Mouse (Mus musculus) c-Kit-positive CD71-positive TER-119-positive erythroid progenitor cells, embryonic 14.5 days (primary cell): Measurements from ENCODE around the gene Soat1.
"Not testable (repeated sequence)": the region's sequence is repeated elsewhere in the genome, so short reads cannot be mapped to it uniquely, and the experiment has no call there.

Experiments
- DNase-seq: peaks from one replicate; pipeline ENCODE4 v3.0.0-alpha.2; 2013; ENCODE audit warnings: low spot score

Soat1 gene

DNA sequence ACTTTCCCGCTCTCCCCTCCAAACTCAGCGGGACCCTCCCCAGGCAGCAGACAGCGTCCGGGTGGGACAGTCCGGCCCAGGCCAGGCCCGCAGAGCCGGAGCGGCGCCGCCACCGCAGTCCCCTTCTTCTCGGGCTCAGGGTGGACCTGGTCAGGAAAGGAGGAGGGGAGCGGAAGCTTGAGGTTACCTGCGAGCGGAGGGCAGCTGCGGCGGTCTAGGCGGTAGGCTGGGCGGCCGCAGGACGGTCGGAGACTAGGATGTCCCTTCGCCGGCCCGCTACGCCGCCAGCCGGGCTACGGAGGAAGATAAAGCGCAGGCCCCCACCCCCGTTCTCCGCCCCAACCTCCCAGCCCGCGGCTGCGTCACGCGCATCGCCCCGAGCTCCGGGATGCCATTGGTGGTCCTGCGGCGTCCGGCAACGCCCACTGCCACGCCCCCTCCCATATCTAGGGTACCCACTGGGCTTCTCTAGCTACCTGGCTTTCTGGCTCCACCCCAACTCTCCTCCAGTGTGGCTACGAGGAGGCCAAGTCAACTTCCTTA lies at the start of gene Soat1:
Gene Soat1, minus strand, starts transcription at position 371 of the 543 bp plus-strand sequence.
- DNase-seq, result peak; percentile 64

DNA sequence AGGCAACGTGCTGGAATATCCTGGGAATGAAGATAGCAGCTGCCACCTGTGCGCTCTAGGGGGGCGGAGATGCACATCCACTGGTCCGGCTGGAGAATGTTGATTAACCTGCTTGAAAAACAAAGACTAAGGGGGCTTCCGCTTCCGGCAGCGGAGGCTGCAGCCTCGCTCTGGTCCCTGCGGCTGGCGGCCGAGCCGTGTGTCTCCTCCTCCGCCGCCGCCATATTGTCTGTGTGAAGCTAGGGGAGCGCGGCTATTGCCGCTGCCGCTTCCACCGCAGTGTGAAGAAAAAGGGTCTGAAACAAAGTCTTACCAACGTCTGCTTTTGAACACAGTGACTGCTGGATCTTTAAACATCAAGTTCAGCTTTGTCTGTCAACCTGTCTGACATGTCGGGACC lies 49.7 kb upstream of the Soat1 start, which contains the start of gene Gm10031:
Gene Gm10031, plus strand, starts transcription at position 171 of the 400 bp plus-strand sequence.
- not testable (repeated sequence) for DNase-seq

GRCm38 (mm10) chr1:156521796-156522517 lies 47.8 kb upstream of the Soat1 start:
- no peak for DNase-seq

DNA sequence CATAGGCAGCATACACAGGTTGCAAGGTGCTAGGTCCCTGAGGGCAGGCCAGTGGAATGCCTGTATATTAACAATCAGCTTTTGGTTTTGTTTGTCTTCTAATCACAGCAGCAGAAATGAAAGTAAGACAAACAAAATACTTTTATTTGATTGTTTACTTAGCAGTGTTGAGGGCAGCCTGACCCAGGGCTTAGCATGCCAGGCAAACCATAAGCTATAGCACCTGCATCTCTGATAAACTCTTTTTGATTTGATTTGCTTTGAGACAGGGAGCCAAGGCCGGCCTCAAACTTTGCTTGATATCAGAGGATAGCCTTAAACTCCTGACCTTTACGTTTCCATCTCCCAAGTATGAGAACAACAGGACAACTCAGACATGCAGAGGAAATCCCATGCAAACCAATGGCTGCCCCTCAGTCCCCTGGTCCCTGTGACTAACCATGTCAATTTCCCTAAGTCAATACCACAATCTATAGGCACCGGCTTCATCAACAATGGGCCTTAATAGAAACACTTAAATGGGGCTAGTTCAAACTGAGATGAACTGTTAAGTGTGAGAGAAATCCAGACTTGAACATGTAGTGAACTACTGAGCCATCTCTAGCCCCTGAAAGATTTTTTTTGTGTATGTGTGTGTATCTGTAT lies 46.1 kb upstream of the Soat1 start:
- DNase-seq, result no peak

GRCm38 (mm10) chr1:156507753-156508152 lies 33.6 kb upstream of the Soat1 start:
- no peak for DNase-seq

- DNase-seq, result no peak
Measured at GRCm38 (mm10) chr1:156505901-156506300, 31.8 kb upstream of the Soat1 start.

- no peak for DNase-seq
Measured at GRCm38 (mm10) chr1:156504945-156505523, 30.9 kb upstream of the Soat1 start.

GRCm38 (mm10) chr1:156496910-156497309 lies 22.8 kb upstream of the Soat1 start:
- no peak for DNase-seq

DNA sequence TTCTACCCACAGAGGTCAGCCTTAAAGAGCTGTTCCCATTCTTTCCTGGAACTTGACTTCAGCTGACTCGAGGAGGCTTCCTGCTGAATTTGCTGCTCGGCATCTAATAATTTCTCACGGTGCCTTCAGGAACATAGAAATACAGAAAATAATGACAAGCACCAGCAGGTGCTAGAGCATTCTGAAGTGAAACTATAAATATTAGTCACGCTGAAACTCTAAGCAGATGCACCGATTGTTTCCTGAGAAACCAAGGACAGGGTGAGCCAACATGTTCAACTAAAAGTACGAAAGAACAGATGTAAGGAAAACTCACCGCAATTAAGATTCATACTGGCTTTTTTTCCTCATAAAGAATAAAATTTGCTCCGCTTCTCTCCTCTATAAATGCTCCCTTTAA lies 20.9 kb upstream of the Soat1 start:
- DNase-seq, result no peak

DNA sequence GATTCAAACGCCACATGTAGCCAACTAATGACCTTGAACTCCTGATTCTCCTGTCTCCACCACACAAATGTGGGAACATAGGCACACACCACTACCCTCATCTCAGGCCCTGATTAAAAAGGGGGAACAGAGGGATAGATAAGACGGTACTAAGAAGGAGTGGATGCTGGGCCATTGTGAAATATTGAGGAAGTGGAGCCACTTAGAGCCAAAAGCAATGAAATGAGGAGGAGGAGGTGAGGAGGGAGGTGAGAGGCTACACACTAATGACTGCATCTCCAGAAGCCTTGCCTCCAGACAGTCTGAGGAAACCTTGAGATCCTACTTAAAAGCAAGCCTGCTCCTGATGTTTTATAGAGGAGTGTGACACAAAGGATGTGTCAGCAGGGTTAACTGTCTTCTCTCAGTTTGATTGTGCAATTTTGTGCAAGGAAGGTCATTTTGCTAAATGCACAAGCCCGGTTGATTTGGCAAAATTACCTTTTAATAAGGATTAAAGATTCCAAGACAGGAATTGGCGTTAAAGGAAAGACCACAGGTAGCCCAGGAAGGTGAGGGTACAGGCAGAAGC lies 17.2 kb upstream of the Soat1 start:
- no peak for DNase-seq

- no peak for DNase-seq
Measured at GRCm38 (mm10) chr1:156488031-156488430, 13.9 kb upstream of the Soat1 start.

DNA sequence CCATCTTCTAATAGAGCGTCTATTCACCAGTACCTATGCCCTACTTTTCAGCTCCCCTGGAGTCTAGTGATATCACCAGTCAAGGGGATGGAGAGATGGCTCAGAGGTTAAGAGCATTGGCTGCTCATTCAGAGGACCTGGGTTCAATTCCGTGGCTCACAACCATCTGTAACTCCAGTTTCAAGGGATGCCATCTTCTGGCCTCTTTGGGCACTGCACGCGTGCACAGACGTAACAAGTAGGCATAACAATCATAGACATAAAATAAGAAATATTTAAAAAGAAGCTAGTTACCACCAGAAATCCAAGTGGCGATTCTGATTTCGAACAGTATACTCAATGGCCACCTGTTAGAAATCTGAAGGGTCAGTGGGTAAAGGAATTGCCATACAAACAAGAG lies 13.4 kb upstream of the Soat1 start:
- no peak for DNase-seq

DNA sequence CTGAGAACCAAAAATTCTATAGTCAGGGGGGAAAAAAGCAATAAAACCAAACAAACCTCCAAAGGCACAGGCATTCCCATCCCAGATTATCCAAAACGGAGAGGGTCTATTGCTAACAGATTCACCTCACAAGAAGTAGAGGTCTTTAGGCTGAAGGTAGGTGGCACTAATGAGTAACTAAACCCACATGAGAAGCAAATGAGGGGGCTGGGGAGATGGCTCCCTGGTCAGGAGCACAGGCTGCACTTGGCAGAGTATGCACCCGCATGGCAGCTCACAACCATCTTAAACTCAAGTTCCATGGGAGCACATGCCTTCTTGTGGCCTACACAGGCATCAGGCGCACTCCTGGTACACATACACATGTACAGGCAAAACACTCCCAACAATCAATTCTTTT lies 7.7 kb upstream of the Soat1 start:
- no peak for DNase-seq

DNA sequence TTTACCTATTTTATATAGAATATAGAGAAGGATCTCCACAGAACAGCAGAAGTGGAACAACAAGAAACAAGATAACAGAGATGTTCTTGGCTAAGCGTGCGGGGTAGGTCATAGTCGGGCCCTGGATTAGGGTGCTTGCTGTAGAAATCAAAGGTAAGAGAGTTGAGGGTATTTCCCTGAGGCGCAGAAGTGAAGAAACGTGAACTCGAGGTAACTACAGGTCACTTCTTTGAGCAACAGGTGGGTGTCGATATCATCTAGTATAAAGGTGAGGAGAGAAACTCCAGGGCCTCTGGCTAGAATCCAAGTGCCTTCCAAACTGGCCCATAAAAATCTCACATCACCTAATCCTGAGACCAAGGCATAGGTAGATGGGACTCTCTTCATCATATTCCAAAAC lies 2.4 kb upstream of the Soat1 start:
- DNase-seq, result no peak

DNA sequence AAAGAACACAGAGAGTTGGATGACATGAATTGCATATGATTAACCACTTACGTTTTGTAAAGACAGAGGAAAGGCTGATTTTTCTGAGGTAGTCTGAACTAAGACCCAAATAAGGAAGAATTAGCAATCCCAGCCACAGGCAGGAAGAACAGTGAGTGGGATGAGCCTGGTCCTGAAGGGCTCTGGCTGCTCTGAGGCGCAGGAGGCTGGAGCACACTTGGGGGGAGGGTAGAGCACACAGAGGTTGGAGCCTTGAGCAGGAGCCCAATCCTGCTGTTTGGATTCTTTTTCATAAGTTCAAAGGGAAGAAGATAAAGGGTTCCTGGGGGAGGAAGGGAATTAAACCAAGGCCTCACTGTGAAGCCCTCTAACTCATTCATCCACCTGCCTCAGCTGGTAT lies 1.9 kb upstream of the Soat1 start:
- DNase-seq, result no peak

DNA sequence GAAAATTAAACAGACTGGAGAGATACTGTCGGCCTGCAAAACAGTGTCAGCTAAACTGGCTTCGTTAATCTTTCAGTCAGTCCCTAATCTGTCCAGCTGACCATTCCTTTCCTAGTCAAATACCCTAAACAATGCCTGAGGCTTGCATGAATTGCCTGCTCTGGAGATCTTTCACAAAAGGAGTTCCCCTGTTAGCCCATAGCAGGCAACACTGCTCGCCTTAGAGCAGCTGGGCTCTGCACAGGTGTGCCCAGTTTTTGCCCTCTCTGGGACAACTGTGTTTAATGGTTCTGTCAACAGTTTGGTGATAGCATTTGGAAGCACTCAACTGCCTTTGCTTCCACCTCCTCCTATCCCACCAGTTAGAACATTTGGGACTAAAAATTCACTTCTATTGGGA lies 723 bp upstream of the Soat1 start:
- no peak for DNase-seq

- DNase-seq, result no peak
Measured at GRCm38 (mm10) chr1:156473003-156473402, 1.1 kb downstream of the Soat1 start.

DNA sequence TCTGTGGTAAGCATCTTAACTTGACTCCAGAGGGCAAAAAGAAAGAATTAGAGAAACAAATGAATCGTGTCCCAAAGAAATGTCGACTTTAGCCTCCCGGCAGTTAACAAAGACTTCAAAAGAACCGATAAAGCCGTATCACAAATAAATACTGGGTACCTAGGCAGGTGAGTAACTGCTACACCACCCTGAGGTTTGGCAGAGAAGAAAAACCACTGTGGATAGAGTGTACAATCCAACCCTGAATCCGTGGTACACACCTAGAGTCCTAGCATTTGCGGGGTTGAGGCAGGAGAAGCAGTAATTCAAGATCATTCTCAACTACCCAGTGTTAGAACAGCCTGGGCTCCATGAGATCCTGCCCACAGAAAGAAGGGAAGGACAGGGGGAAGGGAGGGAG lies 2.2 kb downstream of the Soat1 start:
- DNase-seq, result no peak

DNA sequence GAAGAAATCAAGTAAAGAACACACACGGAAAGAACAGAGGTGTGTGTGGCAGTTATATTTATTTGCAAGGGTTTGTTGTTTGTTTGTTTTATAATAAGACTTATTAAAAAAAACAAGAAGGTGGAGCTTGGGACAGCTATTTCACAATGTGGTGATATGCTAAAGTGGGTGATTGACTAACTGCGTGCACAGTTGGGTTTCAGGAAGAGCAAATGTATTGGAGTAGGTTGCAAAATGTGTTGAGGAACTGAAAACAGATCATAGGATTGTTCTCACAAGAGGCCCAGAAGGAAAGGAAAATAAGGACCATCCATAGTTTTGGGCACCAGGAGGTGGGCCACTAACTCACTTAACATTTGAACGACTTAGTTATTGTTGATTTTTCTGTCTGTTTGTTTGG lies 3.1 kb downstream of the Soat1 start:
- no peak for DNase-seq

GRCm38 (mm10) chr1:156470557-156470956 lies 3.6 kb downstream of the Soat1 start:
- no peak for DNase-seq

DNA sequence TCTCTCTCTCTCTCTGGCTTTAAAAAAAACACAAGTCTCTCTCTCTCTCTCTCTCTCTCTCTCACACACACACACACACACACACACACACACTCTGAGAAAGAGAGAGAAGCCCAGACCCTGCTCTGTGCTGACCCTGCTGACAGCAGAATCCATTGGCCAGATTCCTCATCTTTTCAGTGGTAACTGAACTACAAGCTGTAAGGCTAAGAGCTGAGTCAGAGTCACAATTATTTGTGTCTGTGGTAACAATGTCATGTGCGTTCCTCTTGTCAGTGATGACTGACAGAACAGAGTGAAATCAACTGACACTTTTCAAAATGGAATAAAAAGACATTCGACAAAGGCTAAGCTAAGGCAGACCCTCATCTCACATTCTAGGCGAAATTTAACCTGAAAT lies 5.6 kb downstream of the Soat1 start:
- DNase-seq, result no peak

GRCm38 (mm10) chr1:156467655-156468255 lies 6.4 kb downstream of the Soat1 start:
- DNase-seq, result no peak
